Mouse (Mus musculus) adipocyte (in vitro differentiated cells): ENCODE data around the gene Nanos2.

Source experiments
- DNase-seq: peaks from one replicate; pipeline ENCODE4 v3.0.0-alpha.2; 2016; ENCODE audit warnings: low spot score

Nanos2 gene

DNA sequence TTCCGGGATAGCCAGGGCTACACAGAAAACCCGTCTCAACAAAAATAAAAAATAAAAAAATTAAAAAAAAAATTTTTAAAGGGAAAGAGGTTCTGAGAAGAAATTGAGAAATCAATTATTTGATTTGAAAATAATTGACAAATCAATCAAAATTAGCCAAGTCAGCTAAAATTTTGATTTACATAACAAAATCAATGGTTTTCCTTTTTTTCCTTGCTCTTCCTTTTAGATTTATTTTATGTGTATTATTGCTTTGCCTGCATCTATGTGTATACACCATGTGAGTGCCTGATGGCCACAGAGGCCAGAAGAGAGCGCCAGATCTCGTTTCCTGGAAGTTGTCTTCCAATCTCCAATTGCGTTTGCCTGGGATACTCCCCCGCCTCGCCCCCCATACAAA, 30.7 kb downstream of the Nanos2 start:
- DNase-seq = no peak

DNA sequence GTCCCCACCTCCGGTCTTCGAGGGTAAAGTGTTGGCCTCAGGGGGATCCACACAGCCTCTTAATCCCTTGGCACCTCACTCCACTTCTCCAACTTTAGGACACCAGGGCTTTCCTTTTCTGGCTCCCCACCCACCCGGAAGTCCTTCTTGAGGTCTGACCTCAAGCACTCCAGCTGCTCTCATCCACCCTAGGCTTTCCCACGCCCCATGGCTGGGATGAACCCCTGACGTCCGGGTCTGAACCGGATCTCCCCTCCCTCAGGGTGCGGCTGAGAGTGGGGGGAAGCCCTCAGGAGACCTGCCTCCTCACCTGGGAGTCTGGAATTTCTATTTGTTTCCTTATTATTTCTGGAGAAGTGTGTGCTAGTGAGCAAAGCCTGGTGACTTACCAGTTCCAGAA, 33.8 kb downstream of the Nanos2 start:
- no peak for DNase-seq

DNA sequence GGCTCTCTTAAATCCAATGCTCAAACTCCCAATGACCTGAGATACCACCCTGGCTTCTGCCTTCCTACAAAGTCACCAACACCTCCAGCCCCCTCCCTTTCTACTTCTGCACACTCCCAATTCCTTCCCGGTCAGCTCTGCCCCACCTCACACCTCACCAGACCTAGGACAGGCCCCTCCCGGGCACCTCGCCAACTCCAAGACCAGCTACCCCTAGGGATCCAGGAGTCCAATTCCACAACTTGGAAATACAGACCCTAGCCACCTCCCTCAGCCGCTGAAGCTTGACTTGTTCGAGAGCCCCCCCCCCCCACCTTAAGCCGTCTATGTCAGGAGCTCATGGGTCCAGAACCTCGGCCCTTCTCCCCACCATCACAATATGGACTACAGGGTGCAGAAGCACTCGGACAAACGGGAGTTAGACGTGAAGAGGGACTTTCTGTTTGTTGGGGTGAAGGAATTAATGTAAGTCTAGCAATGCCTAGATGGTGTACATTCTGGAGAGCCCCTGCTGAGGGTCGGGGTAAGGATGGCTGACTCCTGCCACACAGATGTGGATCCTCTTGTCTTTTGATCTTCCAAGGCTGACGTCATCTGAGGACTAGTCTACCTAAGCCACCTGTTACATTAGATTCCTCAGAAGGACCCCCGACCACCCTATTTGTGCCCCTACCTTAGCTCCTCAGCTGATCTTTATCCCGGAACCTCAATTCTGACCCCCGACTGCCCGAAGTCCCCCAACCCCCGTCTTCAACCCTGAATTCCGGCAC, 35.2 kb downstream of the Nanos2 start:
- DNase-seq = no peak

DNA sequence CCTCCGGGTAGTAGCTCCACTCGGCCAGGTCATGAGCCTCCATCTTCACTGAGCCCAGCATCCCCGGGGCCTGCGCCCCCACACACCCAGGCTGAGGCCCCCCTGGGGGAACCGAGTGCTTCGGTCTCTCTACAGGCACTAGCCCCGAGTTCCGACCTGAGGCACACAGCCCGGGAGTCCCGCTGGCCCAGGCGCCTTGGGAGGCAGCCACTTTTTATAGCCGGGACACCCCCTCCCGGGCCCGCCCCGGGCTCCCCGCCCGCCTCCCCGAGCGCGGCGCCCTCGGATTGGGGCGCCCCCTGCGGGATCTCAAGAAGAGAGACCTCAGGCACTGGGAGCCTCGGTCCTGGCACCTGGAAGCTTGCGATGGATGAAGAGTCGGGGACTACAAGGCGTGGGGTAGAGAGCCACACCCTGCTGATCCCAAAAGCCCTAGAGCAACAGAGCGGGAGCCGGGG, 36.2 kb downstream of the Nanos2 start, which contains the start of gene Foxa3:
Gene Foxa3 (minus strand): TSS at position 182 of the 458 bp plus-strand sequence.
- no peak for DNase-seq

DNA sequence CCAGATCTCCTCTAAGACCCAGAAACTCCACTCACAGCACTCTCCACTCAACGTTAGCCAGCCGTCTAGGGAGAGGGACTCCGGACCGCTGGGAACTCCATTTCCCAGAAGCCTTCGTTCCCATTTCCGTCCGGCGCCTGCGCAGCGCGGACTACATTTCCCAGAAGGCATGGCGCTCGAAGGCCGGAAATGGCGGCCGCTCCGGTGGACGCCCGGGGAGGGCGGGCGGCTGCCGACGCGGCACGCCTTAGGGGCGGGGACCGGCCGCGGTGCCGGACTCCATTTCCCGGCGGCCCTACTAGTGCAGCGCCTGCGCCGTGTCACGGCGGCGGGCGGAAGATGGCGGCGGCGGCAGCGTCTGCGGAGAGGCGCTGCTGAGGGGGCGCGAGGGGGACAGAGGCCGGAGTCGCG, 36.9 kb downstream of the Nanos2 start, which contains the start of gene Sympk:
Gene Sympk (plus strand): TSS at position 282 of the 411 bp plus-strand sequence.
- peak; percentile 92 for DNase-seq

DNA sequence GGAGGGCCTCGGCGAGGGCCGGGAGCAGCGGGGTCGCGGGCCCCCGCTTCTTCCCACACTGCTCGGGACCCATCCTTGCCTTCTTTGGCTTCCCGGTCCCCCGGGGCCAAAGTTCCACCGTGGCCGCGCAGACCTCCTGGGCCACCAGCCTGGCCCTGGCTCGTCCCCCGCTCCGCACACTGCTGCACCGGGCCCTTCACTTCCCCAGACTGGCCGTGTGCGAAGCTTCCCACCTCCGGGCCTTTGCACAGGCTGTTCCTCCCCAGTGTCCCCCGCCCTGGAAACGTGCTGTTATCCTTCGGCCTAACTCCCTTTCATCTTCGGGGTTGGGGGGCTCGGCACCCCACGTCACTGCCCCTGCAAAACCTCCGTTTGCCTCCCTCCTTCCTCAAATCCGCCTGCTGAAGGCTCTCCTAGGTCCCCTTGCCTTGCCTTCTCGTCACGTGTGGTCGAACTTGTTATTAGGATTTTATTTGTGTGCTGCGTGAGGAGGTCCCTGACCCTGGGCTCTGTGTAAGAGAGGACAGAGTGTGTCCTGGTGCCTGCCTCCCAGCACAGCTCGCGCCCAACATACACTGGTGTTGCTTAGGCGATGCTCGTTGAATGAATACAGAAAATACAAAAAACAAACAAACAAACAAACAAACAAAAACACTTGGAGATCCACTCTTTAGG, 37.5 kb downstream of the Nanos2 start:
- no peak for DNase-seq

DNA sequence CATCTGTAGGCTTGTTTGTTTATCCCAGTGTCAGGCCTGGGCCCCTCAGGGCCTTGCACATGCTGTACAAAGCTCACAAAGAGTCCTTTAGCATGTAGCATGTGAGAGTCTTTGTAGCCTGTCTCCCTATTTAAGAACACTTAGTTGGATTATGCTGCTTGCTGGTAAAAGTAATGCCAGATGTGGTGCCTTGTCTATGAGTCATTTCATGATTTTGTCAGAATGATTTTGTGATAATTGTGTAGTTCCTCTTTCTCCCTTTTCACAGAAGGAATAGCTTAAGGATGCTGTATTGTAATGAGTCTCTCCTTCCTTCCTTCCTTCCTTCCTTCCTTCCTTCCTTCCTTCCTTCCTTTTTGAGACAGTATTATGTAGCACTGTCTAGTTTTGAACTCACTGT, 40.9 kb downstream of the Nanos2 start:
- DNase-seq = no peak

DNA sequence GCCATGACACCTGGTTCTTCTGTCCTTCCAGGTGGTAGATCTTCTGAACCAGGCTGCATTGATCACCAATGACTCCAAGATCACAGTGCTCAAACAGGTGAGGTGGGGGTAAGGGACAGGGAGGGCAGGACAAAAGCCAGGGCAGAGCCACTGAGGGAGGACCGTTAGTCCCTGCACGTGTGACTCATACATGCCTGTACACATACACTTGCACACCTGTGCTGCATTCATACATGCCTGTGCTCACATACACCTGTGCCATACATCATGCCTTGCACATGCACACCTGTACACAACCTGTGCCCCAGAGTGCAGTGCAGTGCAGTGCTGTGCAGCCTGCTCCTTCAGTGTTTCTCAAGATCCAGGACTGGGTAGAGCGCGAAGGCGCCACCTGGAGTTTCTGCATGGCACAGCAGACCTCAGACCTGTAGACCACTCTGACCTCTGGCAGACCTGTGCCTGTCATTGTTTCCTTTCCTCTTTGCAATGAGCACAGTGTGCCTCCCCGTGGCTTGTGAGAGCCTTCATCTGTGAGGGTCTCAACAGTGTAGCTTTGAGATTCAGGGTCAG, 42.0 kb downstream of the Nanos2 start:
- DNase-seq = peak; percentile 36

DNA sequence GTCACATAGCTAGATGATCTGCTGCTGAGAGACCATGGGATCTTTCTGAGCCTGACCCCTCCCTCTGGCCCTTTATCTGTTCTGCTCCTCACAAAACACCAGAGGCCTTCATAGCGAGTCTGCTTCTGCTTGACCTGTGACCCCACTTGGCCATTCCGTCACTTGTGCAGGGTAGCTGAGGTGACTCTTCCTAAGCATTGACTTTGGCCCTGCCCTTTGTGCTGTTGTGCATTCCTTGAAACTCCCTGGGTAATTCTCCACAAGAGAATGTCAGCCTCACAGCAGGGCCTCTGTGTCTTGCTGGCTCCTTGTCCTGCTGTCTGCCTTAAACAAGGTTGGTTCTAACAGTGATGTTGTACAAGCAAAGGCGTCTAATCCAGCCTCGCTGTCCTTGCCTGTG, 44.4 kb downstream of the Nanos2 start:
- no peak for DNase-seq
